Mouse (Mus musculus): Measurements from ENCODE around the gene Tmem62.
A peak's percentile ranks its signal among the peaks of the same experiment; 100 is the strongest.
"Not testable (repeated sequence)": the region's sequence is repeated elsewhere in the genome, so short reads cannot be mapped to it uniquely, and the experiment has no call there.

The Tmem62 gene

GRCm38 (mm10) chr2:120996607-120997006 lies 19.8 kb downstream of the Tmem62 start:
- not testable (repeated sequence) for DNase-seq (ENCODE audit: low spot score)

GRCm38 (mm10) chr2:120998863-120999262 lies 22.0 kb downstream of the Tmem62 start:
- no peak for DNase-seq (ENCODE audit: low spot score)

GRCm38 (mm10) chr2:121003586-121003985 lies 26.8 kb downstream of the Tmem62 start:
- DNase-seq (ENCODE audit: low spot score) = no peak

GRCm38 (mm10) chr2:121004018-121004811 lies 27.4 kb downstream of the Tmem62 start:
- no peak for DNase-seq (ENCODE audit: low spot score)

GRCm38 (mm10) chr2:121006986-121007385 lies 30.2 kb downstream of the Tmem62 start:
- no peak for DNase-seq (ENCODE audit: low spot score)

GRCm38 (mm10) chr2:121007925-121008663 lies 31.3 kb downstream of the Tmem62 start, which contains the start of gene Ccndbp1:
TSS of gene Ccndbp1 (plus strand) at chr2:121008403.
- peak; percentile 94 for DNase-seq (ENCODE audit: low spot score)

- no peak for DNase-seq (ENCODE audit: low spot score)
These were observed 31.8 kb downstream of the Tmem62 start for GRCm38 (mm10) chr2:121008664-121009007.

- DNase-seq (ENCODE audit: low spot score) = no peak
These were observed 32.4 kb downstream of the Tmem62 start for GRCm38 (mm10) chr2:121009071-121009677.

GRCm38 (mm10) chr2:121012676-121013075 lies 35.9 kb downstream of the Tmem62 start:
- no peak for DNase-seq (ENCODE audit: low spot score)

- no peak for DNase-seq (ENCODE audit: low spot score)
These were observed 38.7 kb downstream of the Tmem62 start for GRCm38 (mm10) chr2:121015507-121015906.

GRCm38 (mm10) chr2:121016226-121016625 lies 39.4 kb downstream of the Tmem62 start:
- no peak for DNase-seq (ENCODE audit: low spot score)

- no peak for DNase-seq (ENCODE audit: low spot score)
These were observed 40.3 kb downstream of the Tmem62 start for GRCm38 (mm10) chr2:121017151-121017550.

- no peak for DNase-seq (ENCODE audit: low spot score)
These were observed 46.1 kb downstream of the Tmem62 start for GRCm38 (mm10) chr2:121022918-121023317.

GRCm38 (mm10) chr2:121036733-121037341 lies 60.0 kb downstream of the Tmem62 start, which contains the start of gene Epb42:
TSS of gene Epb42 (minus strand) at chr2:121037072.
- no peak for DNase-seq (ENCODE audit: low spot score)

- not testable (repeated sequence) for DNase-seq (ENCODE audit: low spot score)
These were observed 62.0 kb downstream of the Tmem62 start for GRCm38 (mm10) chr2:121038851-121039250.

GRCm38 (mm10) chr2:121039382-121039781 lies 62.6 kb downstream of the Tmem62 start:
- no peak for DNase-seq (ENCODE audit: low spot score)

GRCm38 (mm10) chr2:121041098-121041497 lies 64.3 kb downstream of the Tmem62 start:
- peak; percentile 39 for DNase-seq (ENCODE audit: low spot score)

- no peak for DNase-seq (ENCODE audit: low spot score)
These were observed 68.8 kb downstream of the Tmem62 start for GRCm38 (mm10) chr2:121045653-121046052.

- DNase-seq (ENCODE audit: low spot score) = no peak
These were observed 75.4 kb downstream of the Tmem62 start for GRCm38 (mm10) chr2:121052176-121052575.

- no peak for DNase-seq (ENCODE audit: low spot score)
These were observed 77.2 kb downstream of the Tmem62 start for GRCm38 (mm10) chr2:121054060-121054459.

- no peak for DNase-seq (ENCODE audit: low spot score)
These were observed 79.1 kb downstream of the Tmem62 start for GRCm38 (mm10) chr2:121055915-121056314.
